Mouse (Mus musculus) urinary bladder, postnatal 0 days (tissue): ENCODE data around the gene Sval2. TPM values are rescaled to one million over a fixed set of nuclear protein-coding genes. Genes with fewer than 3 reads are reported as not detected.

Experiments used
- polyA plus RNA-seq: library from polyadenylated mRNA; unstranded; fragments of >200 nt; fragmentation: Nextera tagmentation; extraction: Ambion mirVana; gene quantifications from 2 replicates; pipeline ENCODE4 v1.2.1, GENCODE M21; 2015

Sval2 gene
- not detected in 2 replicates for polyA plus RNA-seq

DNA sequence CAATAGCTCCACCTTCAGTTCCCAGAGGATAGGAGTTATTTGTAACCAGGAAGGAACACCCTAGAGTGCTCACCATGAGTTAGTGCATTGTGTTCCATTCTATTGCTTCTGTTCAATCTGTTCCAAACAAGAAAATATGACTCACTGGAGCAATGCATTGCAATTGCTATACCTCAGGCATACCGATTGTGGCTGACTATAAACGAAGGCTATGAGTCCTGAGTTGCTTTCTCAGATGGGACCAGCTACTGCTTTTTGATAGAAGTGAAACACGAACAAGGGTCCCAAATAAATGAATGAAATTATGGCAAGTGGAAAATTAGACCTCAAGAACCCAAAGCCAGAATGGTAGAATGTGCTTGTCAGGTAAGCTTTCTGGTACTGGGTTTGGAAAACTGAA lies at the start of gene Sval2:
Sval2 (plus strand) TSS at position 301 of the 400 bp plus-strand sequence.

DNA sequence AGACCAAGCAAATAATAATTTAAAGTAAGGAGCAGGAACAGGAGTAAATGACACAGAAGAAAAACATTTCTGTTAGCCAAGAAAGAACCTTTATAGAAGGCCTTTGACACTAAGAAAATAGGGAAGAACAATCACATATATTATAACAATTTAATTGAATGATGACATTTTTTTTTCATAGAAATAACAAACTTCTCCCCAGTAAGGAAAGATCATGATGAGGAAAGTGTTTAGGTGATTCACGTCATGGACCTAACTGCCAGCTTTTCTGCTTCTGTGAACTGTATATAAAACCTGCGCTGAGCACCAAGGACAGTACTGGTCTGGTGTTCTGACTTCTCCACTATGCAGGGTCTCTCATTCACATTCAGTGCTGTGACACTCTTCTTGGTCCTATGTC lies 5.6 kb upstream of the Sval2 start, which contains the start of gene Pip:
Pip (plus strand) TSS at position 301 of the 400 bp plus-strand sequence.

Other genes with a start within 250 kb of the Sval2 start
- 4.4 and 4.6 TPM in 2 replicates for gene Ephb6, start 247.5 kb upstream of the Sval2 start, polyA plus RNA-seq
- 0.12 and 0.24 TPM in 2 replicates for gene Trpv6, start 216.6 kb upstream of the Sval2 start, polyA plus RNA-seq
- gene Trpv5, start 172.2 kb upstream of the Sval2 start, polyA plus RNA-seq, result not detected in 2 replicates
- not detected in 2 replicates for gene Llcfc1, start 168.6 kb upstream of the Sval2 start, polyA plus RNA-seq
- 0.39 and 0.89 TPM in 2 replicates for gene Kel, start 148.7 kb upstream of the Sval2 start, polyA plus RNA-seq
- gene Olfr459, start 77.8 kb upstream of the Sval2 start, polyA plus RNA-seq, result not detected in 2 replicates
- gene Pip, start 5.5 kb upstream of the Sval2 start, polyA plus RNA-seq, result not detected in 2 replicates
- 0.28 TPM in 1 of 2 replicates, not detected in the other for gene Sval1, start 98.6 kb downstream of the Sval2 start, polyA plus RNA-seq
- gene Sval3, start 115.2 kb downstream of the Sval2 start, polyA plus RNA-seq, result not detected in 2 replicates
- not detected in 2 replicates for gene Sva, start 185.4 kb downstream of the Sval2 start, polyA plus RNA-seq